12 mouse cellular contexts compared by ENCODE assay signal in the genomic region with DNA sequence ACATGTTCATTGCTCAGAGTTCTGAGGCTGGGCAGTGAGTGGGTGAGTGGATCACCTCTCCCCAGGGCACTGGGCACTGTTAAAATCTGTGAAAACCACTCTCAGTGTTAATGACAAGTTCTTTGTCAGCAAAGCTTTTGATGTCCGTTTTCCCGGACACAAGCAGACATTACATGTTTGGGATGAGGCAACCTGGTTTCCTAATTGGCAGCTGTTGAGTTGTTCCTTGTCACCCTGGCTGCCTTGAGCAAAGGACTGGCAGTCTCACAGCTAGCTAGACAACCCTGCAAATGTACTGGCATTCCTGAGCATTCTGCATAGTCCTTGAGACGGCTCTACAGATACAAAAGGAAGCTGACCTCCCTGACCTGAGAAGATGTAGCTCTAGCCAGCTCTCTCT. TPM values are rescaled to one million over a fixed set of nuclear protein-coding genes. Genes with fewer than 3 reads are reported as not detected.
"Had no signal": no experiment of that assay in that cellular context is flagged by ENCODE, and none has a peak within 500 bp of the region (broad histone marks: within the 10 kb centered on the region; RNA-seq: fewer than 3 reads in every experiment).

No protein-coding gene starts in this region.

- DNase-seq: lung, embryonic 14.5 days; lung, postnatal 10 days; lung, postnatal 4 days; right cerebral cortex, adult 18-20 months; right cerebral cortex, postnatal 25 days; right cerebral cortex, postnatal 4 days; spleen, adult 18-20 months; thymus, adult 18-20 months; thymus, postnatal 14 days; thymus, postnatal 36 days had no signal

RNA-seq across cellular contexts. Expression of gene Serpina11, which starts 12.7 kb away (rescaled TPM):
- total RNA-seq: megakaryocyte-erythroid progenitor cell, adult 5-6 weeks had no signal

RNA-seq across cellular contexts. Expression of gene Serpina1e, which starts 18.3 kb away (rescaled TPM):
- total RNA-seq: megakaryocyte, adult 5-6 weeks; megakaryocyte-erythroid progenitor cell, adult 5-6 weeks had no signal

RNA-seq across cellular contexts. Expression of gene Serpina9, which starts 36.5 kb away (rescaled TPM):
- total RNA-seq: megakaryocyte, adult 5-6 weeks; megakaryocyte-erythroid progenitor cell, adult 5-6 weeks had no signal
